Mouse (Mus musculus) intestine, embryonic 16.5 days (tissue): ENCODE measurements at regions not wholly inside any gene's neighbourhood (a gene's known extent, or its start where the extent isn't known, plus 50 kb on each side); places are given as distances from the start of the nearest gene placed in this dataset.

ENCODE experiments used
- ATAC-seq: fragments of 200-750 bp; cut with Nextera tagmentation; 2 replicates; pipeline ENCODE4 v1.8.0; 2017; ENCODE audit warnings: moderate TSS enrichment, moderate library complexity
- H3K27ac ChIP-seq: fragments of 300-500 bp; sonication (generic); 2 replicates; pipeline ENCODE4 v1.5.1; 2014; ENCODE audit warnings: mild to moderate bottlenecking, low read length
- H3K27me3 ChIP-seq: fragments of 300-500 bp; sonication (generic); replicated peaks from 2 replicates; pipeline ENCODE4 v1.6.1; 2014; ENCODE audit warnings: low read length, control low read depth, mixed read lengths; ENCODE audit not compliant: control insufficient read depth, insufficient read depth
- H3K36me3 ChIP-seq: fragments of 300-500 bp; sonication (generic); 2 replicates; pipeline ENCODE4 v1.6.1; 2014; ENCODE audit warnings: low read length, control low read depth; ENCODE audit not compliant: control insufficient read depth, insufficient read depth
- H3K4me1 ChIP-seq: fragments of 300-500 bp; sonication (generic); 2 replicates; pipeline ENCODE4 v1.6.1; 2014; ENCODE audit warnings: low read length, control low read depth, mixed read lengths; ENCODE audit not compliant: control insufficient read depth, insufficient read depth
- H3K4me2 ChIP-seq: fragments of 300-500 bp; sonication (generic); 2 replicates; pipeline ENCODE4 v1.6.1; 2014; ENCODE audit warnings: low read depth, low read length, control low read depth
- H3K4me3 ChIP-seq: fragments of 300-500 bp; sonication (generic); 2 replicates; pipeline ENCODE4 v1.5.1; 2014; ENCODE audit warnings: mild to moderate bottlenecking, low read length
- H3K9ac ChIP-seq: fragments of 300-500 bp; sonication (generic); 2 replicates; pipeline ENCODE4 v1.6.1; 2014; ENCODE audit warnings: low read depth, low read length
- H3K9me3 ChIP-seq: fragments of 300-500 bp; sonication (generic); 2 replicates; pipeline ENCODE4 v1.6.1; 2016; ENCODE audit warnings: low read length, control low read depth; ENCODE audit not compliant: control insufficient read depth
- WGBS: fragments of 180-500 bp; shearing (Covaris S2); extraction: QIAGEN DNeasy Blood & Tissue Kit; methylation state at CpG from one replicate; pipeline ENCODE4 v1.1.7; 2014; 5-methylcytosine and 5-hydroxymethylcytosine counted together

DNA sequence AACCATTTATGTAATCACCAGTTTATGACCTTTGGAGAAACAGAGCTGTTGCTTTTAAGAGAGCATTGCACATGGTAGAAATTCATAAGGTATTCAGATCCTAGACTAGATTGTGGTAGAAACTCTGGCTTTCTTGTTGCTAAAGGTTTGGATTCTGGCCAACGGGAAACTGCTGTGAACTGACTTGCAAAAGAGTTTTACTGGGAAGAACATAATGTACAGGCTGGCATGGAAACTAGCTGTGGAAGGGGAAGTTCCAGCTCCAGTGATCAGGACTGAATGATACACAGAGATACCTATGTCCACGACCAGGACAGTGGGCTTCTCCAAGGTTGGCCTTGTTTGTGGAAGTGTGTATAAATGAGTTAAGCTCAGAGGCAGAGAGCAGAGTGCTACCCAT, 318.9 kb downstream of the Sv2b start:
- no peaks in the 10 kb centered on the region for H3K36me3 ChIP-seq
- no peak overlapping the region for H3K9ac ChIP-seq
- 64% methylated on average over 2 of the region's 2 CpGs for whole genome bisulfite sequencing
- no peak for ATAC-seq
- H3K9me3 ChIP-seq: no peaks in the 10 kb centered on the region
- no peak overlapping the region for H3K4me3 ChIP-seq
- no peak overlapping the region for H3K4me2 ChIP-seq
- no peaks in the 10 kb centered on the region for H3K27me3 ChIP-seq
- H3K4me1 ChIP-seq: no peaks in the 10 kb centered on the region
- H3K27ac ChIP-seq: no peak overlapping the region

DNA sequence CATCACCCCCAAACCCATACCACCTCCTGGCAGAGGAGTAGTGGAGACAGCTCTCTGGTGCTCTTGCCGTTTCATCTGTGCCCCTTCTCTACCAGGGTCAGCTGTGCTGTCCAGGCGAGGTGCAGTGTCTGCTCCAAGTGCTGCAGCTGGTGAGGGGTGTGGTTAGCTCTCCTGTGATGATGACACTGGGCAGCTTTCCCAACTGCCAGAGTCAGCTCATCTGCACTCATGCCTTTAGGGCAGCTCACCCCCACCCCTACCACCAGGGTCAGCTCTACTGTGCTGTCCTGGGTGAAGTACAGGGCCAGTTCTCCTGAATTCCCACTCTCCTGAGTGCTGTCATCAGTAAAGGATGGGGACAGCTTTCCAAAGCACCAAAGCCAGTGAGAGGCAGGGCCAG, 329.6 kb downstream of the Sv2b start:
- ATAC-seq: no peak
- no peak overlapping the region for H3K9ac ChIP-seq
- H3K4me2 ChIP-seq: no peak overlapping the region
- WGBS: 20% methylated on average over 2 of the region's 2 CpGs
- H3K36me3 ChIP-seq: no peaks in the 10 kb centered on the region
- H3K27ac ChIP-seq: no peak overlapping the region
- no peaks in the 10 kb centered on the region for H3K27me3 ChIP-seq
- no peak overlapping the region for H3K4me3 ChIP-seq
- H3K9me3 ChIP-seq: no peaks in the 10 kb centered on the region
- H3K4me1 ChIP-seq: no peaks in the 10 kb centered on the region

DNA sequence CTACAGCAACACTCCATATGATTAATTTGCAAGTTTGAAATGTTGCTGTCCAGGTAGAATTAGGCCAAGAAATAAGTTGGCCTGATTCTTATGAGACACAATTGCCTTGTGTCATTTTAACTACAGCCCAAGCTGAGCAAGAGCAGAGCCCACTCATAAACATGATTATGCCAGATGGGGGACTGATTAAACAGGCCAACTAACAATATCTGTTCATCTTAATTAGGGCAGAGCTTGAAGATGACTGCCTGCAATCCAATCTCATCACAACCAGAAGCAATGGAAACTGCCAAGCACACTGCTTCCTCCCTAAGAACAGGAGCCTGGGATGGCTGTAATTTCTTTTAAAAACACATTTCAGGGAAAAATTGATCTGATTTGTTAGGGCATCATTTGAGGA, 333.1 kb downstream of the Sv2b start:
- no peak overlapping the region for H3K27ac ChIP-seq
- H3K9ac ChIP-seq: no peak overlapping the region
- no peaks in the 10 kb centered on the region for H3K36me3 ChIP-seq
- ATAC-seq: no peak
- no peak overlapping the region for H3K4me3 ChIP-seq
- H3K4me1 ChIP-seq: no peaks in the 10 kb centered on the region
- H3K27me3 ChIP-seq: no peaks in the 10 kb centered on the region
- no peak overlapping the region for H3K4me2 ChIP-seq
- H3K9me3 ChIP-seq: no peaks in the 10 kb centered on the region

DNA sequence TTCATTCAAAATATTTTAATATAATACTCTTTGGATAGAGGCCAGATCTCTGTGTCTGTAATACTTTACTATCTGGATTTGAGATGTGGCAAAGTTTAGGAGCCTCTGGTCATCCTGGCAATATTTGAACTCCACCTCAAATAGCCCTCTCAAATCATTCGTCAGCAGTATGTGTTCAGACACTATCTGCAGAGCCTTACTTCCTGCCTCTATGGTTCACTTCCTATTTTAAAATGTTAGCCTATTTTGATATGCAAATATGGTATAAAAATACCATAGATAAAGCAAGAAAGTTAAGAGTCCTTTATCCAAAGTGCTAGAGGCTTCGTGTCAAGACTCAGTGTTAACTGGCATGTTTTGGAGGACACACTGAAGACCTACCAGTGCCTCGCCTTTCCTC, 334.6 kb downstream of the Sv2b start:
- Histone ChIP-seq H3K4me3 (no peak overlapping the region), H3K4me1 (no peaks in the 10 kb centered on the region), H3K4me2 (no peak overlapping the region), H3K36me3 (no peaks in the 10 kb centered on the region), H3K27me3 (no peaks in the 10 kb centered on the region), H3K9ac (no peak overlapping the region), H3K27ac (no peak overlapping the region), H3K9me3 (no peaks in the 10 kb centered on the region)
- WGBS: 82% methylated on average over 3 of the region's 3 CpGs
- ATAC-seq: no peak

DNA sequence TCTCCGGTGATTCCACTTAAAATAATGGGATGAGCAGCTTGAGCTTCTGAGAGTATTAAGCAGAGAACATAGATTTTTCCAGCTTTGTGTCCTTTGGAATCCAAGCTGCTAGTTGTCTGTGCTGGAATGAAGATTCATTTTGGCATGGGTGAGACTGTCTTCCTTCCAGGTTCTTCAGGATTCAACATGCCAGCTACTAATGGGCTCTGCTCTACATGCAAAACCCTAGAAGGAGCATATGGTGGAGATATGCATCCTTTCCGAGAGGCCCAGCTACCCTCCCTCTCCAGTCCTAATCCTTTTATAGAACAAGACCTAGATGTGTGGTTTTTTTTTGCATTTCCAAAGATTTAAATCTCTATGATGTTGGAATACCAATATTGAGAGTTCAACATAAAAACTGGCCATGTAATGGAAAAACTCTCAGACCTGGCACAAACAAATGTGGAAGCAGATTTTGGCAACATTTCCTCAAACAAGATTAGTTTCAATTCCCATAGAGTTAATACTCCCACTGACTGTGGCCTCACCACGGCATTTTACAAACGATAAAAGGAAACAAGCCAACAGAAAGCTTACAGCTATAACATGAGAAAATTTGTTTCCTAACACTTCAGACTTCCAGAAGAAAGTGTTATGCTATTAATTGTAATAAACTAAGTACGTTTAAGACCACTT, 364.5 kb downstream of the Sv2b start:
- Histone ChIP-seq H3K4me2 (no peak overlapping the region), H3K36me3 (no peaks in the 10 kb centered on the region), H3K4me1 (peaks cover 4% of the 10 kb centered on the region; the same call in 1 of the 2 replicates), H3K9ac (no peak overlapping the region), H3K27ac (no peak overlapping the region; the same call in 1 of the 2 replicates), H3K9me3 (no peaks in the 10 kb centered on the region), H3K27me3 (no peaks in the 10 kb centered on the region), H3K4me3 (no peak overlapping the region)
- ATAC-seq: no peak
- 67% methylated on average over 5 of the region's 5 CpGs for WGBS

DNA sequence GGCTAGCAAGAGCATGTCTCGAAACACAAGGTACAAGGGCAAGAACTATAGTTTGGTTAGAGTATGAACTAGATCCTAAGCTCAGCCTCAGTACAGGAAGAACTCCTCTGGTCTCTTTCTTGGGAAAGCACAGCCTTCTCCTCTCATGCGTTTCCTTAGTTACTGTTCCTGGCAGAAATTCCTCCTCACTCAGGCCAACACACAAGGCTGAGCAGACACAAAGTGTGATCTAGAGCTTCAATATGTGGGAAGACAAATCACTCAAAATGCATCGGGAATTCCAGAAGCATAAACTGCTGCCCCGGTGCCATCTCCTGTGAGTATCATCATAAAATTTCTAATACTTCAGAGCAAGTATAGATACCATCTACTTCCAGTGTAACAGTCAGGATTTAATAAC, 366.1 kb downstream of the Sv2b start:
- Histone ChIP-seq H3K4me3 (no peak overlapping the region), H3K4me2 (no peak overlapping the region), H3K27me3 (no peaks in the 10 kb centered on the region), H3K27ac (no peak overlapping the region; the same call in 1 of the 2 replicates), H3K9ac (no peak overlapping the region), H3K36me3 (no peaks in the 10 kb centered on the region), H3K9me3 (no peaks in the 10 kb centered on the region), H3K4me1 (peaks cover 4% of the 10 kb centered on the region; the same call in 1 of the 2 replicates)
- 55% methylated on average over 4 of the region's 4 CpGs for WGBS
- ATAC-seq: no peak

DNA sequence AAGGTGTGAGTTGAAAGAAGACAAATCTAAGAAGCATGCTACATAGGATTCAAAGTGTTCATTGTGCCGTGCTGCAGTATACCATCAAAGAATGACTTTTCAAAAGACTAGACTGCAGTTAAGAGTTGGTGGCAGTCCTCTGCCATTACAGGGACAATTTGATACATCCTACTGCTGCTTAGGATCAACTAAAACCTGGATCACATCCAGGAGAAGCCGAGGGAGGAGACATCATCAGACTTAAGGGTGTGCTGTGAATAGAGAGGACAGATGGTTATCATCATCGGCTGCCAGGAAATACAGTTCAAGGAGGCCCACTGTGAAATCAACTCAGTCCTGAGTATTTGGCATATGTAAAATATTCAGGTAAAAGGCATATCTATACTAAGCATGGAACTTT, 366.9 kb downstream of the Sv2b start:
- H3K36me3 ChIP-seq: no peaks in the 10 kb centered on the region
- no peak overlapping the region for H3K27ac ChIP-seq
- no peak overlapping the region for H3K9ac ChIP-seq
- peaks cover 4% of the 10 kb centered on the region; the same call in 1 of the 2 replicates for H3K4me1 ChIP-seq
- no peaks in the 10 kb centered on the region for H3K9me3 ChIP-seq
- WGBS: 42% methylated on average over 3 of the region's 3 CpGs
- H3K4me2 ChIP-seq: no peak overlapping the region
- no peak overlapping the region for H3K4me3 ChIP-seq
- H3K27me3 ChIP-seq: no peaks in the 10 kb centered on the region
- ATAC-seq: no peak

DNA sequence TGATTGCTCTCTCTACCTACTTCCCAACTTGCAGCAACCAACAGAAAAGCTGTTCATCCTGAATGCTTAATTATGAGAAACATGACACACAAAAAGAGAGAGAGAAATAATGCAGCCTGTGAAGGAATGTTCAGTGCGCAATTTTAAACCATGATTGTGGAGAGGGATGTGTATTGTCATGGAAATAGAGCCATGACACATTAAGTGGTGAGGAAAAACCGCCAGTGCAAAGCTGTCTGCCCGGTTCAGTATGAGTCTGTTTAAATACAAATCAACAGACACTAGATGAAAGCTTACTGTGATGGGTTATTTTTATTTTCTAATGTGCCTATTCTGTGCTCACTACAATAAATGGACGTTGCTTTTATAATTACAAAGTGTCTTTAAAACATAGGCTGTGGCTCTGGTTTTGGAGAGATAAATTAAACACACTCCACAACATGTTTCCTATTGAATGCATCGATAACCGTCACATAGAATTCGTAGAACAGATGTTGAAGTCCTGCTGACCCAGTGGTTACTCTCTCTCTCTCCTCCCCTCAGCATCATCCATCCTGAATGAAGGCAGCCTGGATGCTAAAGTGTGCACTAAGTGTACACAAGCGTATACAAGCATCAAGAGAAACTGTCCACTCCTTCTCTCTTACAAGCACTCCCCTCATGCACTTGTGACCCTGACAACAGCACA, 374.7 kb upstream of the Slco3a1 start:
- no peak overlapping the region for H3K9ac ChIP-seq
- ATAC-seq: no peak
- H3K27ac ChIP-seq: no peak overlapping the region
- 54% methylated on average over 8 of the region's 8 CpGs for WGBS
- no peak overlapping the region for H3K4me3 ChIP-seq
- H3K9me3 ChIP-seq: no peaks in the 10 kb centered on the region
- H3K4me2 ChIP-seq: no peak overlapping the region
- H3K27me3 ChIP-seq: no peaks in the 10 kb centered on the region
- no peaks in the 10 kb centered on the region for H3K4me1 ChIP-seq
- H3K36me3 ChIP-seq: no peaks in the 10 kb centered on the region

DNA sequence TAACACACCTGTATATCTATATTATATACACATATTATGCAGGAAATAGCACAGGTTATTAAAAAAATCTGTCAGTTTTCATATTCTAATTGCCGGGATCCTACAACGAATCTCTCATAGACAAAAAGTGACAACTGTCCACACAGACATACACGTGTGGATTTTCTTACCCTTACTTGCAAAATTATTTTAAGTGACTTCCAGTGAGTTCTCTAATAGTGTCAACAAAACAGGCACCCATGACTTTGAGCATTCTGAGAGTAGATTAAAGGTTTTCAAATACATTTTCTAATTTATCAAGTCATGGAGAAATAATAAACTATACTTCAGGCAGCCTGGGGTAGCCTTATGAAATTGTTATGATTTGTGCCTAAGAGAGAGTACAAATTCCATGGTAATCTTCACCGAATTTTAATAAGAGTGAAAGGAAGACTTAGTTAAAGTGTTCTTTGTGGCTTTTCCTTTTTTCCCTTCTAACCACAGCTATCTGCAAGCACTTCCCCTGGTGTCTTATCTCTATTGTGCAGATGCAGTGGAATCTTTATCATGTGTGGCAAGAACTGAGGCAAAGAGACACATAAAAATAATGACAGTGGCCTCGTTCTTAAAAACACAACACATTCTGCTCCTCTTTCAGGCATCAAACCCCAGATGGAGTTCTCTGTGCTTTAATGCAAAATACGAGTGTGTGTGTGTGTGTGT, 373.8 kb upstream of the Slco3a1 start:
- no peaks in the 10 kb centered on the region for H3K36me3 ChIP-seq
- ATAC-seq: no peak
- no peak overlapping the region for H3K27ac ChIP-seq
- no peak overlapping the region for H3K9ac ChIP-seq
- H3K4me3 ChIP-seq: no peak overlapping the region
- H3K4me2 ChIP-seq: no peak overlapping the region
- H3K9me3 ChIP-seq: no peaks in the 10 kb centered on the region
- no peaks in the 10 kb centered on the region for H3K4me1 ChIP-seq
- no peaks in the 10 kb centered on the region for H3K27me3 ChIP-seq
- WGBS: 67% methylated on average over 6 of the region's 6 CpGs
